Mouse (Mus musculus) urinary bladder, postnatal 14 days (tissue): ENCODE measurements at regions not wholly inside any gene's neighbourhood (a gene's known extent, or its start where the extent isn't known, plus 50 kb on each side); places are given as distances from the start of the nearest gene placed in this dataset.

Source experiments
- DNase-seq: peaks from one replicate; pipeline ENCODE4 v3.0.0; 2021; ENCODE audit warnings: low spot score

DNA sequence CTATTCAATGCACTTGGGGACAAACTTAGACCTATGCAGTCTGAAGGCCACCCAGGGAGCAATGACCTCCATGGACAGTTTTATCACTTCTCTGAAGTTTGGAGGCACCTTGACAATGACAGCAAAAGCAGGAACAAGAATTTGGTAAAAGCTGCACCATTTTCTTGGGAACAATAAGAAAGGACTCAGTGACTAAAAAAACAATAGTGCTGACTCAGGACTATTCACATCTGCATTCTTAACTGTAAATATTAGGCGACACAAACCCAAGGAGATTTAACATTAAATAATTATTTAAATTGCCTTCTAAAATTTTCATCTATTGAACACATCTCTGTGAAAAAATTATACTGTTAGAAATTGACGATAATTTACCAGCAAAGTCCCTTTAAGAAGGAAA is 356.2 kb downstream of the Nup35 start:
- no peak for DNase-seq

GRCm38 (mm10) chr2:80998296-80998695 is 381.3 kb downstream of the Nup35 start:
- no peak for DNase-seq

DNA sequence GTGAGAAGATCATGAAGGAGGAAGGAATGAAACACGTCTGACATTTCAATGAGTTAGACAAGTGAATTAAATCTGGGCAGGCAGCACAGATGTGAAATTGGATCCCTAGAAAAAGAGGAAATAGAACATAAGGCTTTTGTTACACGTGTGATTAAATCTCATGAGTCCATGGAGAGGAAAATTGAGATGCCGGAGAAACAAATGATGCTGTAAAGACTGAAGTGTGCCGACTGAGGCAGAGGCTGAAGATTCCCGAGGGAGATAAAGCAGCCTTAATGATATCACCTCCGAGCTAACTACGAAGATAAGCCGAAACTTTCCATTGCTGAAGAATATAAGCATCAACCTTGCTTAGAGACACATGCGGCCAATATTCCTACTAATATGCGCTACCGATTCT is 390.0 kb downstream of the Nup35 start:
- no peak for DNase-seq

DNA sequence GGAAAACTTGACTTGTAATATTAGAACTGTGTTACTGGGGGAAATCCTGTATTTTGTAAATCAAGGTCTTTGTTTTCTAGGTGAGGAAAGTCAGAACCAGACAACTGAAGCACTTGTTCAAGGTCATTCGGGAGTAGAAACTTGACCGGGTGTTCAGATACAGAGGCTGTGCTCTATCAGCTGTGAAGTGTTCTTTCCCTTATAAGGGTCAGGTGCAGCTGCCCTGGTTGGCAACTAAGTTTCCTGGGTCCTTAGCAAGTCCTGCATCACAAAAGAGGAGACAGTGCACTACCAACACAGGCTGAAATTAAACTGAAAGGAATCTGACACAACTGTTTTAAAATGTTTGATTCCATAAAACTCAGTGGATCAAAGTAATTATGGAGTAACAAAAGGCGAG is 406.6 kb downstream of the Nup35 start:
- DNase-seq = no peak
